Mouse (Mus musculus) forebrain, embryonic 10.5 days (tissue): Measurements from ENCODE around the gene Pi4ka. TPM values are rescaled to one million over a fixed set of nuclear protein-coding genes. Genes with fewer than 3 reads are reported as not detected.
A peak's percentile ranks its signal among the peaks of the same experiment; 100 is the strongest.
"Not testable (repeated sequence)": the region's sequence is repeated elsewhere in the genome, so short reads cannot be mapped to it uniquely, and the experiment has no call there.

Experiments used
- DNase-seq: peaks from one replicate; pipeline ENCODE4 v3.0.0-alpha.2; 2017; ENCODE audit warnings: low spot score; ENCODE audit errors: extremely low spot score
- H3K27ac ChIP-seq: fragments of 300-500 bp; sonication (generic); 2 replicates; pipeline ENCODE4 v1.5.1; 2016; ENCODE audit warnings: mild to moderate bottlenecking
- H3K27me3 ChIP-seq: fragments of 300-500 bp; sonication (generic); 2 replicates; pipeline ENCODE4 v1.6.1; 2016; ENCODE audit warnings: mild to moderate bottlenecking; ENCODE audit not compliant: poor library complexity, severe bottlenecking
- H3K36me3 ChIP-seq: fragments of 300-500 bp; sonication (generic); replicated peaks from 2 replicates; pipeline ENCODE4 v1.6.1; 2016; ENCODE audit warnings: mild to moderate bottlenecking, moderate library complexity
- H3K4me1 ChIP-seq: fragments of 300-500 bp; sonication (generic); 2 replicates; pipeline ENCODE4 v1.6.1; 2016
- H3K4me3 ChIP-seq: fragments of 300-500 bp; sonication (generic); 2 replicates; pipeline ENCODE4 v1.5.1; 2016; ENCODE audit warnings: mild to moderate bottlenecking, moderate library complexity
- H3K9me3 ChIP-seq: fragments of 300-500 bp; sonication (generic); 2 replicates; pipeline ENCODE4 v1.6.1; 2016; ENCODE audit warnings: mild to moderate bottlenecking, moderate library complexity
- WGBS: fragments of 180-500 bp; shearing (Covaris S2); methylation state at CpG from one replicate; pipeline ENCODE4 v1.1.7; 2016; 5-methylcytosine and 5-hydroxymethylcytosine counted together
- polyA plus RNA-seq: library from polyadenylated mRNA; unstranded; fragments of >200 nt; fragmentation: Nextera tagmentation; extraction: Ambion mirVana; gene quantifications from 2 replicates; pipeline ENCODE4 v1.2.1, GENCODE M21; 2016

The Pi4ka gene
- polyA plus RNA-seq, 1 experiment from 2014 or later: 39.2 TPM

- H3K9me3 ChIP-seq: peaks cover 7% of the 10 kb centered on the region; the same call in 1 of the 2 replicates
- peaks cover 6% of the 10 kb centered on the region; the same call in 1 of the 2 replicates for H3K27me3 ChIP-seq
- no peak for DNase-seq
- peaks cover 53% of the 10 kb centered on the region for H3K4me1 ChIP-seq
- H3K4me3 ChIP-seq: peak overlapping the region; percentile 93
- peak overlapping the region; percentile 98 for H3K27ac ChIP-seq
- 3% methylated on average over 12 of the region's 12 CpGs for WGBS
- H3K36me3 ChIP-seq: 0 out of 2 replicates have a peak, but pooled peaks cover 3% of the 10 kb centered on the region
Measured at GRCm38 (mm10) chr16:17234499-17234895, 171.6 kb downstream of the Pi4ka start.

GRCm38 (mm10) chr16:17233702-17234498 lies 172.2 kb downstream of the Pi4ka start:
- WGBS: under 1% methylated on average over 61 of the region's 62 CpGs
- Histone ChIP-seq H3K4me1 (peaks cover 48% of the 10 kb centered on the region), H3K36me3 (0 out of 2 replicates have a peak, but pooled peaks cover under 1% of the 10 kb centered on the region), H3K27me3 (peaks cover 6% of the 10 kb centered on the region; the same call in 1 of the 2 replicates), H3K27ac (peak overlapping the region; percentile 98), H3K4me3 (peak overlapping the region; percentile 93), H3K9me3 (peaks cover 11% of the 10 kb centered on the region; the same call in 1 of the 2 replicates)
- DNase-seq: peak; percentile 79

- Histone ChIP-seq H3K4me3 (peak within 1 kb of the TSS; percentile 93), H3K36me3 (no peaks in the 10 kb centered on the region), H3K4me1 (peaks cover 40% of the 10 kb centered on the region), H3K27me3 (peaks cover 6% of the 10 kb centered on the region; the same call in 1 of the 2 replicates), H3K9me3 (peaks cover 11% of the 10 kb centered on the region; the same call in 1 of the 2 replicates), H3K27ac (peak within 1 kb of the TSS; percentile 98)
- WGBS: under 1% methylated on average over 59 of the region's 59 CpGs
- peak; percentile 98 for DNase-seq
Measured at GRCm38 (mm10) chr16:17232794-17233701, 173.1 kb downstream of the Pi4ka start, which contains the start of gene Hic2. Hic2 (plus strand) TSS chr16:17233572.

- not testable (repeated sequence) for H3K27ac ChIP-seq, H3K36me3 ChIP-seq, DNase-seq, H3K27me3 ChIP-seq, H3K4me3 ChIP-seq
- peaks cover 11% of the 10 kb centered on the region; the same call in 1 of the 2 replicates for H3K9me3 ChIP-seq
- H3K4me1 ChIP-seq: peaks cover 32% of the 10 kb centered on the region
- 96% methylated on average over 2 of the region's 2 CpGs for WGBS
Measured at GRCm38 (mm10) chr16:17231523-17231922, 174.6 kb downstream of the Pi4ka start.

Other genes starting within 250 kb of the Pi4ka start
- 436 and 440 TPM in 2 replicates for gene Ube2l3, start 203.7 kb downstream of the Pi4ka start, polyA plus RNA-seq
- 1.2 and 1.6 TPM in 2 replicates for gene Rimbp3, start 197.7 kb downstream of the Pi4ka start, polyA plus RNA-seq
- 14.7 and 16.5 TPM in 2 replicates for gene Hic2, start 172.7 kb downstream of the Pi4ka start, polyA plus RNA-seq
- 7.8 and 8.8 TPM in 2 replicates for gene Tmem191c, start 130.2 kb downstream of the Pi4ka start, polyA plus RNA-seq
- gene Serpind1, start 74.9 kb downstream of the Pi4ka start, polyA plus RNA-seq: 0.15 and 0.20 TPM in 2 replicates
- gene Snap29, start 328 bp downstream of the Pi4ka start, polyA plus RNA-seq: 11.5 and 12.0 TPM in 2 replicates
- gene Crkl, start 45.7 kb upstream of the Pi4ka start, polyA plus RNA-seq: 72.9 and 73.4 TPM in 2 replicates
- gene Aifm3, start 83.3 kb upstream of the Pi4ka start, polyA plus RNA-seq: 1.3 and 2.8 TPM in 2 replicates
- gene Lztr1, start 102.4 kb upstream of the Pi4ka start, polyA plus RNA-seq: 78.1 and 92.3 TPM in 2 replicates
- 51.7 and 53.4 TPM in 2 replicates for gene Thap7, start 124.8 kb upstream of the Pi4ka start, polyA plus RNA-seq
- gene Lrrc74b, start 154.9 kb upstream of the Pi4ka start, polyA plus RNA-seq: 0.26 and 0.51 TPM in 2 replicates
- 0.46 and 0.62 TPM in 2 replicates for gene P2rx6, start 155.6 kb upstream of the Pi4ka start, polyA plus RNA-seq
- gene Slc7a4, start 176.9 kb upstream of the Pi4ka start, polyA plus RNA-seq: 2.2 and 2.7 TPM in 2 replicates
- 65.6 and 66.6 TPM in 2 replicates for gene Smpd4, start 213.0 kb upstream of the Pi4ka start, polyA plus RNA-seq
- 7.0 and 7.1 TPM in 2 replicates for gene Ccdc74a, start 240.2 kb upstream of the Pi4ka start, polyA plus RNA-seq